Mouse (Mus musculus) bone marrow macrophage, adult 2 months (primary cell): ENCODE measurements at regions not wholly inside any gene's neighbourhood (a gene's known extent, or its start where the extent isn't known, plus 50 kb on each side); places are given as distances from the start of the nearest gene placed in this dataset.

Experiments
- CTCF ChIP-seq: IDR thresholded peaks from 2 replicates; pipeline ENCODE4 v1.5.1; 2012; ENCODE audit warnings: low read depth, mild to moderate bottlenecking, low read length, moderate library complexity
- POLR2A ChIP-seq: IDR thresholded peaks from 2 replicates; pipeline ENCODE4 v1.6.1; 2012; ENCODE audit warnings: mild to moderate bottlenecking, low read depth, low read length, borderline replicate concordance

GRCm38 (mm10) chr2:75460419-75460818, 198.6 kb upstream of the Hnrnpa3 start:
- TF ChIP-seq CTCF (no peak), POLR2A (no peak)
